Mouse (Mus musculus): Measurements from ENCODE around the gene Rpl22l1.

DNA sequence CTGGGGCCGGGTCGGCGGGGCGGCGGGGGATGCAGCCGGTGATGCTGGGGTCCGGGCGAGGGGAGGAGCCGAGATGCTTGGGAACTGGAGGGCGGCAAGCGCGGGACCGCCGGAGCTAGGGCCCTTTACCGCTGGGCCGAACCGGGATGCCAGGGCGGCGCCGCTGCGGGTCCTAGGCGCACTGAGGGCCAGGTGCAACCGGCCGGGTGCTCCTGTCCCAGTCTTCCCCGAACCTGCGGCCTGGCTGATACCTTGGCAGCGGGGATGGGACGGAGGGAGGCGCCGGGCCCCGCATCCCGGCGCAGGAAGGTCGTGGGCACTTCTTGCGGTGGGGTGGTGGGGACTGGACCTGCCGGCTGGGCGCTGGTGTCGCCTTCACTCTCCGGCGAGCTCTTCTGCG is 23.8 kb upstream of the Rpl22l1 start:
- TF ChIP-seq POLR2A (IDR thresholded peaks at IDR 0.05; ENCODE audit: insufficient read length, low read depth) (no peak), MAX (IDR thresholded peaks at IDR 0.05; ENCODE audit: low read depth) (no peak), POLR2AphosphoS2 (IDR thresholded peaks at IDR 0.05; ENCODE audit: insufficient read length, low read depth) (no peak)

All from myocyte (in vitro differentiated cells).